Mouse (Mus musculus) yolk sac, embryonic 10.5 days (tissue): ENCODE data around the gene 1700129C05Rik.
A peak's percentile ranks its signal among the peaks of the same experiment; 100 is the strongest.

Experiments used
- DNase-seq: peaks from one replicate; pipeline ENCODE4 v3.0.0-alpha.2; 2017; ENCODE audit warnings: low spot score

1700129C05Rik gene

DNA sequence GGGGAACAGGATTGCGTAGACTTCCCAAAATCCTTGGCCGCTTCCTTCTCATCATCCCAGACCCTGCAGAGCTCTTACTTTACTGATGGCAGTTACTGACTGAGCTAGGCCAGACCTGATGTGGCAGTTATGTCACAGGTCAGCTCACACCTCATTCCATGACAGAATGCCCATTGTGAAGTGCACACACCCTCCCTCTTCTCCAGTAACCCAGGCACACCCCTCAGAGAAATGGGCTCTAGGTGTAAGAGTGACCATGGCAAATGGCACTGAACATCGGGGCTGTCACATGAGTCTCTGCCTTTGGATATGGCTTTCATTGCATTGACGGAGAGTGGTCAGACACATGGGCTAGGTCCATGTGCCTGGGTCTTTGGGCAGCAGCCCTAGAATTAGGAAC, at the start of gene 1700129C05Rik:
1700129C05Rik (minus strand) TSS at position 101 of the 400 bp plus-strand sequence.
- no peak for DNase-seq

DNA sequence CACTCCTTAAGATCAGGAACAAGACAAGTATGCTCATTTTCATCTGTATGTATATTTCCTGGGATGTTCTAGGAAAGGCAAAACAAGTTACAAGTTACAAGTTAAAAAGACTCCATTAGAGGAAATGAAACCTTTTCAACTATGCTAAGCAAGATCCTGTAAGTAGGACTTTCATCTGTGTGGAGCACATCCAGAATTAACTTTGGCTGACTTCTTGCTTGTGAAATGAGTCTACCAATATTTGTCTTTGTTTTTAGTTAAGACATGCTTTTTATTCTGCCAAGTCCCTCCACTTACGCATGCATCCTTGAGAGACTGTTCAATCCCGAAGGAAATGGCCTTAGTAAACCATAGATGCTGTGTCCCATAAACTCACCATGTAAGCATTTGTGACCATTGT, 43.4 kb upstream of the 1700129C05Rik start:
- DNase-seq, result no peak

DNA sequence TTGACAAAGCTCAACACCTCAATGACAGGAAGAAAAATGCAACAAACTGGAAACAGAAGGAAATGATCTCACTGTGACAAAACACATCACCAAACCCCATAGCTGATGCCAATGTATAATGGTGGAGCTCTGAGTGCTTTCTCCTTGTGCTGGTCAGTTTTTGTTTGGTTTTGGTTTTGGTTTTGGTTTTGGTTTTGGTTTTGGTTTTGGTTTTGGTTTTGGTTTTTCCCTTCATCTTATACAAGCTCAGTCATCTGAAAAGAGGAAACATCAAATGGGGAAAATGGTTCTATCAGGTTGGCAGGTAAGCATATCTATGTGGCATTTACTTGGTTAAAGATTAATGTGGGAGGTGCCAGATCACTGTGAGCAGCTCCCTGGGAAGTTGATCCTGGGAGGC, 42.8 kb upstream of the 1700129C05Rik start:
- no peak for DNase-seq

DNA sequence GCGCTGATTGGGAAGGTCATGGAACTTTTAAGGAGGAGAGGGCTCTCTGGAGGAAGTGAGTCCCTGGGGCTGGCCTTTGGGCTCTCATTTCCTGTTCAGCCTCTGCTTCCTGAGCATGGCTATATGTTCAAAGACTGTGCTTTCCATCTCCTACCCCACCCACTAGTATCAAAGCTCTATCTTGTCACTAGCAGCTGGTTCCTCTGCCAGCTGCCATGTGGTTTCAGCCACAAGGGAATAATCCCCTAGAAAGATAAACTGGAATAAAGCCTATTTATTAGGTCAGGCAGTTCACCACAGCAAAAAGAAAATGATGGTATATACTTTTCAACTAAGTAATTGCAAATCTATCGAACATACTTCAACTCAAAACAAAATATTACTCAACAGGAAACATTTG, 40.0 kb upstream of the 1700129C05Rik start:
- no peak for DNase-seq

DNA sequence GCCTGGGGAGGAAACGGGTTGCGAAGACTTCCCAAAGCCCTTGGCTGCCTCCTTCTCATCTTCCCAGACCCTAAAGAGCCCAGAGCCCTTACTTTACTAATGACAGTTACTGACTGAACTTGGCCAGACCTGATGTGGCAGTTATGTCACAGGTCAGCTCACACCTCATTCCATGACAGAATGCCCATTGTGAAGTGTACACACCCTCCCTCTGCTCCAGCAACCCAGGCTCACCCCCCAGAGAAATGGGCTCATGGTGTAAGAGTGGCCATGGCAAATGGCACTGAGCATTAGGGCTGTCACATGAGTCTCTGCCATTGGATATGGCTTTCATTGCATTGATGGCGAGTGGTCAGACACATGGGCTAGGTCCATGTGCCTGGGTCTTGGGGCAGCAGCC, 36.0 kb upstream of the 1700129C05Rik start, which contains the start of gene Gm5142:
Gm5142 (minus strand) TSS at position 101 of the 400 bp plus-strand sequence.
- no peak for DNase-seq

DNA sequence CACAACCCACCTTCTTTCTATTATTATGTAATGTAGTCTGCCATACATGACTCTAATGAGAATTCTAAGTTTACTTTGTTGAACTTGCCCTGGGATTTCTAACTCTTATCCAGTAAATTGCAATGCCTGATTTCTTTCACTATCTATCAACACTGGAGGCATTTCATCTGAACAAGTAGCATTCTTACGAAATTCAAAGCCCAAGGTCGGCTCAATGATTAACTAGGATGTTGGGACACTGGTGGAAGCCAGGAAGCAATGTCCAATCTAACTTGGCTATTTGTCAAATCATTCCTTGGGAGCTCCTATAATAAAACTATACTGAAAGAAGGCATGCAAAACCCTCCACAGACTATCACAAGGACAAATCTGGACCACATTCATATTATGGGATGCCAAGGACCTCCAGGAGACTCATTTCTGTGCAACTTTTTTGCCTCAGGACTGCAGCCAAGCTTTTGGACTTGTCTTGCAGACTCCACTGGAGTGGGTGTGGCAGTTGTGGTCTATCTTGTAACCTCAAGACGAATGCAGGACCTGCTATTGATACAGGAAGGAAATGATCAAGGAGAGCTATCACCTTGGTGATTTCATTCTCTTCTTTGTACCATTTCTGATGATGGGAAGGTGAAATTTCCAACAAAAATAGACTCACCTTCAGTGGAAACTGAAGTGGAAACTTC, 14.5 kb upstream of the 1700129C05Rik start:
- DNase-seq, result peak; percentile 68

DNA sequence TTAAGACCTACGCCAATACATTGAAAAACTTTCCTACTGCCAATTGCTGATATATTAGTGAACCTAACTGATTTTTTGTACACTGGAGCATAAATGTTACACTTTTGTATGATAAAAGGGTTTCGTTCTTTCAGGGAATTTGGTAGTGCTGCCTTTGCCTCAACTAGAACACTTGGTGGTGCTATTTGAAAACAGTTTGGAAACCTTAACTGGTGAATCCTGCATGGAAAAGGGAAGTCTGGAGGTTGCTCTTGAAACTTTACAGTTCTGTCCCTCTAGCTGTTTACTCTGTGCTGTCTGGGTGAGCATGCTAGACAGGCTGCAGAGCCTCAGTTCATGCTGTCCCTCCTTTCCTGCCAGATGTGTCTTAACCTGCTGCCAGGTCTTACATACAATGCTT, 12.9 kb upstream of the 1700129C05Rik start:
- no peak for DNase-seq

DNA sequence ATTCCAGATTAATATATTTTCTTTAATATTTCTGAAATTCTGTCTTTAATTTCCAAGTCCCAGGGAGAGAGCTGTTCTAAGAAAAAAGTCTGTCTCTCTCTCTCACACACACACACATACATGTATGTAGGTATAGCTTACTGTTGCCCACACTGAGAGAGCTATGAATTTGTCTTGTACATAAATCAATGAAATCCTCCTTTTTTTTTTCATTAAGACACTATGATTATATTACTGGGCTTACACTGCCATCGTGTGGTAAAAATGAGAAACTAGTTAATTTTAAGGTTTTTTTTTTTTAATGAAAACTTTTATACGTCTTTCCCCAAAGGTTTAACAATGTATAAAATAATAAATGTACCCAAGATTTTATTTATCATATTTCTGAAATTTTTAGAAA, 28.4 kb downstream of the 1700129C05Rik start:
- no peak for DNase-seq

DNA sequence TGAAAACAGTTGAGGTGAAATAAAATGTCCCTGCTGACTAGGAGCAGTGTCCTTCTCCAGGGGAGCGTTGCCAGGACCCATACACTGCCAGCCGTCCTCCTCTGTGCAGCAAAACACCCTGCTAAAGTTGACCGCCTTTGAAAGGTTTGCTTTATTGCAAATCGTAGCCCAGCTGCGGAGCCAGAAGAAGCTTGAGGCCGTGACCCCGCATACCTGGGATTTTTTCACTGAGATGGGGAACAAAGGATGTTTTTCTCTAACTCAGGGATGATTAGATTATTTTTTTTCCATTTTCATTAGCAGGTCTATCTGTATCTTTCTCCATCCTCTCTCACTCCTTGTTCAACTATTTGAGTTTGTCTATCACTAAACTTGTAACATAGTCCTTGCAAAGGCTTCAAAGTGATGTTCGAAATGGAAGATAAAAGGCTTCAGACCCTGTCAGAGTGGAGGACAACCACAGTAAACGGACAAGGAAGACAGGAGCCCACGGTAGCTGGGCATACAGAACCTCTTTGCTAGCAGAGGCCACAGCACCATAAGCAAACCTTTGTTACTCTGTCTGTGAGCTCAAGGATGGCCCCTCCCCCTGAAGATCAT, 38.6 kb downstream of the 1700129C05Rik start:
- peak; percentile 29 for DNase-seq

DNA sequence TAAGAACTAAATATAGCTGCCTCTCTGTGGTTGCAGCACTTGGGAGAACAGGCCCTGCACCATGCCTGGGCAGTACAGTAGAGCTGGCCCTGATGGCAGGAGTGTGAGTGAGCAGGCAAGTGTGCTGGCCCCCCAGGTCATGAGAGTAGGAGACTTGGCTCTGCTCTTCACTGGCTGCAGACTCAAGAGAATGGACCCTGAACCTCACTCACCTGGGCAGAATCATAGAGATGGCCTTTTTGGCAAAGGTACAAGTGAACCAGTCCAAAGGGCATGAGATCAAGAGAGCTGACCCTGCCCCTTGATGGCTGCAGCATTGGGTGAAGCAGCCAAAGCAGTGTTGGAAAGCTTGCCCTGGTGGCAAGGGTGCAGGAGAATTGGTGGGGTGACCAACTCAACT, 49.1 kb downstream of the 1700129C05Rik start:
- no peak for DNase-seq

DNA sequence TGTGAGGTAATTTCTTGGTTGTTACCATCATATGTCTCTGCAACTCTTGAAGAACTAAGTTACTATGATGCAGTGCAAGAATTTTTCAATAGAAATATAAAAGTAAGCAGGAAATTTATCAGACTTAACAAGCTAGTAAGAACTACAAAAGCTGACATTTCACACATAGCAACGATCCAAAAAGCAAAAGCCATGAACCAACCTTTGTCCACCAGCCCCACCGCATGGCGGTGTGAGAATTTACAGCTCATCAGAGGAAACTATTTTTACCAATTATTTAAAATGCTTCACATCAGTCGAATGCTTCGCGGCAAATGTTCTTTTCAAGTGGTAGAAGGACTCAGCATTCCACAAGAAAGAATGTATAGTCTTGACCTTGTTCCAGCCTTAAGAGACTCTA, 58.3 kb downstream of the 1700129C05Rik start:
- DNase-seq, result no peak
